Mouse (Mus musculus): ENCODE data around the gene Nfe2l2.
"Not testable (repeated sequence)": the region's sequence is repeated elsewhere in the genome, so short reads cannot be mapped to it uniquely, and the experiment has no call there.

Gene Nfe2l2

GRCm38 (mm10) chr2:75714766-75715165 is 10.3 kb upstream of the Nfe2l2 start:
- in situ Hi-C loops (cut with MboI, MseI): loop anchor here in 1 of 2 experiments (5.0 kb wide), 1 partner anchor 58 kb away; no protein-coding TSS in a partner anchor

GRCm38 (mm10) chr2:75713083-75713482 is 8.6 kb upstream of the Nfe2l2 start:
- in situ Hi-C loops (cut with MboI, MseI): loop anchor here in 1 of 2 experiments (5.0 kb wide), 1 partner anchor 59 kb away; no protein-coding TSS in a partner anchor

- in situ Hi-C loops (cut with MboI, MseI): no loop called here
These were observed 3.0 kb upstream of the Nfe2l2 start for GRCm38 (mm10) chr2:75707420-75707819.

- in situ Hi-C loops (cut with MboI, MseI): no loop called here
These were observed 2.0 kb upstream of the Nfe2l2 start for GRCm38 (mm10) chr2:75706435-75706834.

GRCm38 (mm10) chr2:75705162-75705752 is 816 bp upstream of the Nfe2l2 start:
- in situ Hi-C loops (cut with MboI, MseI): no loop called here

- in situ Hi-C loops (cut with MboI, MseI): no loop called here
These were observed 863 bp downstream of the Nfe2l2 start for GRCm38 (mm10) chr2:75703375-75704181.

- in situ Hi-C loops (cut with MboI, MseI): no loop called here
These were observed 1.9 kb downstream of the Nfe2l2 start for GRCm38 (mm10) chr2:75702588-75702976.

- in situ Hi-C loops (cut with MboI, MseI): no loop called here
These were observed 2.4 kb downstream of the Nfe2l2 start for GRCm38 (mm10) chr2:75701822-75702587.

GRCm38 (mm10) chr2:75701207-75701606 is 3.2 kb downstream of the Nfe2l2 start:
- in situ Hi-C loops (cut with MboI, MseI): no loop called here

- in situ Hi-C loops (cut with MboI, MseI): no loop called here
These were observed 3.9 kb downstream of the Nfe2l2 start for GRCm38 (mm10) chr2:75700543-75700942.

GRCm38 (mm10) chr2:75698874-75699273 is 5.6 kb downstream of the Nfe2l2 start:
- in situ Hi-C loops (cut with MboI, MseI): no loop called here

- in situ Hi-C loops (cut with MboI, MseI): no loop called here
These were observed 6.4 kb downstream of the Nfe2l2 start for GRCm38 (mm10) chr2:75698007-75698406.

- in situ Hi-C loops (cut with MboI, MseI): no loop called here
These were observed 7.2 kb downstream of the Nfe2l2 start for GRCm38 (mm10) chr2:75697222-75697621.

- in situ Hi-C loops (cut with MboI, MseI): no loop called here
These were observed 8.1 kb downstream of the Nfe2l2 start for GRCm38 (mm10) chr2:75696371-75696770.

GRCm38 (mm10) chr2:75695676-75696350 is 8.6 kb downstream of the Nfe2l2 start:
- in situ Hi-C loops (cut with MboI, MseI): no loop called here

- in situ Hi-C loops (cut with MboI, MseI): not testable (repeated sequence)
These were observed 9.5 kb downstream of the Nfe2l2 start for GRCm38 (mm10) chr2:75694926-75695325.

GRCm38 (mm10) chr2:75692369-75692768 is 12.1 kb downstream of the Nfe2l2 start:
- in situ Hi-C loops (cut with MboI, MseI): no loop called here

- in situ Hi-C loops (cut with MboI, MseI): no loop called here
These were observed 13.1 kb downstream of the Nfe2l2 start for GRCm38 (mm10) chr2:75691316-75691715.

GRCm38 (mm10) chr2:75690656-75691055 is 13.8 kb downstream of the Nfe2l2 start:
- in situ Hi-C loops (cut with MboI, MseI): no loop called here

GRCm38 (mm10) chr2:75689482-75690158 is 14.8 kb downstream of the Nfe2l2 start:
- in situ Hi-C loops (cut with MboI, MseI): no loop called here

- in situ Hi-C loops (cut with MboI, MseI): no loop called here
These were observed 15.5 kb downstream of the Nfe2l2 start for GRCm38 (mm10) chr2:75688901-75689300.
